Mouse (Mus musculus): Measurements from ENCODE around the gene Taar3. TPM values are rescaled to one million over a fixed set of nuclear protein-coding genes. Genes with fewer than 3 reads are reported as not detected.

Taar3 gene
- total RNA-seq (2021): not detected in 2 replicates
- long read RNA-seq: 0 reads

GRCm38 (mm10) chr10:23949508-23950005 is at the start of gene Taar3:
TSS of gene Taar3 (plus strand) at chr10:23949558.
- DNase-seq: no peak

GRCm38 (mm10) chr10:23901119-23901518 is 48.2 kb upstream of the Taar3 start:
- DNase-seq: no peak

GRCm38 (mm10) chr10:23905661-23906060 is 43.7 kb upstream of the Taar3 start:
- no peak for DNase-seq

- DNase-seq: no peak
Measured at GRCm38 (mm10) chr10:23920056-23920455, 29.3 kb upstream of the Taar3 start, which contains the start of gene Taar1. TSS of gene Taar1 (plus strand) at chr10:23920356.

- DNase-seq: no peak
Measured at GRCm38 (mm10) chr10:23922468-23922867, 26.9 kb upstream of the Taar3 start.

- DNase-seq: no peak
Measured at GRCm38 (mm10) chr10:23923941-23924340, 25.4 kb upstream of the Taar3 start.

GRCm38 (mm10) chr10:23937613-23938012 is 11.7 kb upstream of the Taar3 start:
- no peak for DNase-seq

DNA sequence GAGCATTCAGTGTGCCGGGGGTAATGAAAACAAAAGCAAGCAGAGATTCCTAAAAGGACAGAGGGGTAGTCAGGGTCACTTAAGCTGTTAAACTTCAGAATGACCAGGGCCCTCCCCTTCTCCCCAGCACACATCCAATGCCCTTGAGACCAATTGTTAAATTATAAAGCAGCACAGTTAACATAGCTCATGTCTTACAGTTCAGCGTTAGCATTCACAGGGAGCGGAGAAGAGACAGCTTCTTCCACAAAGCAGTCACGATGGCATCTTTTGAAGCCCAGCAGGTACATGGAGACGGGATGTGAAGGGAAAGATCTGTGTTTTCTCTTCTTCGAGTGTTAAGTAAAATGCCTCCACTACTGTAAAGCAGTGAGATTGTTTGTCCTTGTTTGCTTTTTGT is 11.0 kb upstream of the Taar3 start, which contains the start of gene Taar2:
Gene Taar2, plus strand, starts transcription at position 261 of the 400 bp plus-strand sequence.
- no peak for DNase-seq

- no peak for DNase-seq
Measured at GRCm38 (mm10) chr10:23942465-23942864, 6.9 kb upstream of the Taar3 start.

- no peak for DNase-seq
Measured at GRCm38 (mm10) chr10:23948026-23948425, 1.3 kb upstream of the Taar3 start.

GRCm38 (mm10) chr10:23951714-23952113 is 2.4 kb downstream of the Taar3 start:
- no peak for DNase-seq

DNA sequence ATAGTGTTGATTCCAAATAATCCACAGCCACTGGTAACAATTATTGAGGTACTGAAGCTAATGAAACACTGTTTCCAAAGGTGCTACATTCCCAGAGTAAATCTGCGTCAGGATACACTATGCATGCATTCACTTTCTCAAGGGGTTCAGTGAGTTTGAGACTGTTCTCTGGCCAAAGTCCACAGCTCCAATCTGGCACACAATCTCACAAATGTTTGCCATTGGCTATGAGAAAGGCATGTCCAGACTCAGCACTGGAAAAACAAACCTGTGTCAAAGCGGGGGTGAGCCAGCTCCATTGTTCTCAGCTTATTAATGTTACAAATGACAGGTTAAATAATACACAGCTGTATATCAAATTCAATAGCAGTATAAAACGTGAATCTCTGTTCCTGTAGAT is 9.7 kb downstream of the Taar3 start:
- no peak for DNase-seq

- no peak for DNase-seq
Measured at GRCm38 (mm10) chr10:23960444-23960915, 11.1 kb downstream of the Taar3 start, which contains the start of gene Taar4. TSS of gene Taar4 (plus strand) at chr10:23960494.

DNA sequence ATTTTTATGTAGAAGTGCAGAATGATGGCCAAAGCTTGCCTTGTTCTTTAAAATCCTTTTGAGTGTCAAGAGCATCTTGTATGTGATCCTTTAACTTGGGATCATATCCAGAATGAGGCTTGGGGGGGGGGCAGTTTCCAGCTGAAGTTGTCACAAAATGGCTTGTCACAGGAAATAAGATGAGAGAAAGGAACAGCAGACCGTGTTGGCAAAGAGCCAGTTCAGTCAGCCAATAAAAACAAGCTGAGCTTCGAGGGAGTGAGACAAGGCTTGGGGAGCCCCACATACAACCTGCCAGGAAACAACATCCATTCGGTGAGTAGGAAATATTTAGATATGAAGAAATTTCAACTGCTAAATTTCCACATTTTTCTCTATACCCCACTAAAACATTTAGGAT is 14.1 kb downstream of the Taar3 start:
- no peak for DNase-seq

- DNase-seq: no peak
Measured at GRCm38 (mm10) chr10:23964921-23965610, 15.7 kb downstream of the Taar3 start.

- DNase-seq: no peak
Measured at GRCm38 (mm10) chr10:23970656-23971165, 21.4 kb downstream of the Taar3 start, which contains the start of gene Taar5. TSS of gene Taar5 (plus strand) at chr10:23970706.

DNA sequence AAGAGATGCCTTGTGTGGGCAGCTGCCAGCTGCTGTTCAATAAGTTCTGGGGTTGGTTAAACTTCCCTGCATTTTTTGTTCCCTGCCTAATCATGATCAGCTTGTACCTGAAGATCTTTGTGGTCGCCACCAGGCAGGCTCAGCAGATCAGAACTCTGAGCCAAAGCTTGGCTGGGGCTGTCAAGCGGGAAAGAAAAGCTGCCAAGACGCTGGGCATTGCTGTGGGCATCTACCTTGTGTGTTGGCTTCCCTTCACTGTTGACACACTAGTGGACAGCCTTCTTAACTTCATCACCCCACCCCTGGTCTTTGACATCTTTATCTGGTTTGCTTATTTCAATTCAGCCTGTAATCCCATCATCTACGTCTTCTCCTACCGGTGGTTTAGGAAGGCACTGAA is 21.9 kb downstream of the Taar3 start:
- no peak for DNase-seq

DNA sequence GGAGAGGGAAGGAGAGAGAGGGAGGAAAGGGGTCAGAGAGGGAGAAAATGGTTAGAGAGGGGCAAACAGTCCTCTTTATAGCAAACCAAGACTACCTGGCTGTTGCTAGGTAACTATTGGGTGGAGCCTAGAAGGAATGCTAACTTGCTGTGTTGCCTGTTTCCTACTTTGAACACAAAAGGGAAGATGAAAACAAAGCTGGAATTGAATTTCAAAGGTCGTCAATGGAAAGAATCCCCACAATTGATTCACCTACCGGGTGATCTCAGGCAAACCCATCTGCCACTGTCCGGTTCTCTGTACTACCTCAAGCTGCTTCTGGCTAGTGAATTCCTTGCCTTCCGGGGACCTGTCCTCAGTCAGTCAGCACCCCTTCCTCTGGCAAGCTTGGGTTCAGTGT is 28.6 kb downstream of the Taar3 start:
- DNase-seq: no peak

DNA sequence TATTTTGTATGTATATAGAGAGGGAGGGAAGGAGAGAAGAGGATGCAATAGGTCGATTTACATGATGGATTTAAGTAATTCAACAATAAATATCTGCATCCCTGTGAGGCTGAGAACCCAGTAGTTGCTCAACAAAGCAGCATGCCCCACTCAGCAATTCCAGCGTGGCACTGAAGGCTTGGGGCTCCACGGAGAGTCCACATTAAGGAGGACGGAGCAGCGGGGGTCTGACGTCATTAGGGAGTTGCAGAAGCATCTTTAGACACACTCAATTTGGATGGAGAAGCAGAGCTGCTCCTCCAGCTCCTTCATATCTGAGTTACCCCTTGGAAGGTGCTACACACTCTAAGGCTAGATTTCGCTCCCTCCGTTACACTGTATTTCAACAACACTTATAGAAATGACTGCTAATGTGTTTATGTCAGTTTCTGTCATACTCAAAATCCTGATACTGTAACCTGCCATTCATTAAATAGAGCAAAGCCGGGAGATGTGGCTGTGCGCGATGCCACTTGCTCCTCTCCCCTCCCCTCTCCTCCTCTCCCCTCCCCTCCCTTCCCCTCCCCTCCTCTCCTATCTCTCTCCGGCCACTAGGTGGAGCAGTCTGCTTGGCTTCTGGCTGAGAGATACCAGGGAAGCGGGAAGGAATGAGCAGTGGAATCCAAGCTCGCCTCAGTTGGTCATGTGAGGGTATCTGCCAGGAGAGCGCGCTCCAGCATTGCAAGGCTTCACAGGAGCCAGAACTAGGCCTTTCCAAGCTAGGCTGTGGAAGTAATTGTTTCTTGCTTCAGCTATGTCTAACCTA is 29.7 kb downstream of the Taar3 start:
- peak; percentile 78 for DNase-seq

- no peak for DNase-seq
Measured at GRCm38 (mm10) chr10:23985546-23985945, 36.2 kb downstream of the Taar3 start, which contains the start of gene Taar6. TSS of gene Taar6 (minus strand) at chr10:23985646.

- DNase-seq: no peak
Measured at GRCm38 (mm10) chr10:23986419-23986818, 37.1 kb downstream of the Taar3 start.

DNA sequence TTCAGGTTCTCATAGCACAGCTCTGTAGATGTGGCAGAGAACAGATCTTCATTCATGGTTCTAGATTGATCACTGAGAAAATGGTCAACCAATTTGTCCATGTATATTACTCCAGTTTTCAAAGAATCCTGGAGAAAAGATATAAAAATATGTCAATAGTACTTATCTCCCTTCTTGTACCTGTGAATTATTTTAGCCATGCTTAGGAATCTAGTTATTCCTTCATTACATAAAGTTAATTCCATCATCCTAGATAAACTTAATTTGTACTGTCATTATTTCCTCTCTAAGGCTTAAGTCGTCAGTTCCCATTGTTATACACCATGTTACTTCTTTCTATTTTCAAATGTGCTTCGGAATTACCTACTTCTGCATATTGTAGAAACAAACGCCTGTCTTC is 44.0 kb downstream of the Taar3 start, which contains the start of gene Taar7a:
Gene Taar7a, minus strand, starts transcription at position 101 of the 400 bp plus-strand sequence.
- DNase-seq: no peak

- DNase-seq: no peak
Measured at GRCm38 (mm10) chr10:23999639-24000038, 50.3 kb downstream of the Taar3 start, which contains the start of gene Taar7b. TSS of gene Taar7b (plus strand) at chr10:23999939.
